Mouse (Mus musculus): Measurements from ENCODE around the gene Tcp11l2.

DNA sequence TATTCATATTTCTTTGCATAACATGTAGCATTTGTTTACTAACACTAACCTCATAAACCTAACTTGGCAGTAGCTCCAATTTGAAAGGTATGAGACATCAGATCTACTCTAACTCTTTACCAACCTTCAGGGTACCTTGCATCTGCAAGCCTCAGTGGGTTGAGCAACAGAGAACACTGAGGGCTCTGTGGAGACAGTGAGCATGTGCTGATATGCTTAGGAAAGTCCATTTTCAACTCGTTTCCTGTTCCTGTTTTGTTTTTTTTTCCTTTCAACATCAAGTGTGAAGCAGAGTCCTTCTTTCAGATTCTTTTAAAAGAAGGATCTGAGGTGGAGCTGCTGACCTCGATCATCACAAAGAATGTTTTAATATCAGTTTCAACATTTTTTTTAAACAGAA, 20.3 kb upstream of the Tcp11l2 start:
- no peak for TF ChIP-seq CTCF (IDR thresholded peaks at IDR 0.05; ENCODE audit: low read depth)
- no peak for TF ChIP-seq EP300 (IDR thresholded peaks at IDR 0.05; ENCODE audit: low read depth)

Data from heart, postnatal 0 days (tissue).